Mouse (Mus musculus): ENCODE data around the gene Etfrf1.

The Etfrf1 gene

DNA sequence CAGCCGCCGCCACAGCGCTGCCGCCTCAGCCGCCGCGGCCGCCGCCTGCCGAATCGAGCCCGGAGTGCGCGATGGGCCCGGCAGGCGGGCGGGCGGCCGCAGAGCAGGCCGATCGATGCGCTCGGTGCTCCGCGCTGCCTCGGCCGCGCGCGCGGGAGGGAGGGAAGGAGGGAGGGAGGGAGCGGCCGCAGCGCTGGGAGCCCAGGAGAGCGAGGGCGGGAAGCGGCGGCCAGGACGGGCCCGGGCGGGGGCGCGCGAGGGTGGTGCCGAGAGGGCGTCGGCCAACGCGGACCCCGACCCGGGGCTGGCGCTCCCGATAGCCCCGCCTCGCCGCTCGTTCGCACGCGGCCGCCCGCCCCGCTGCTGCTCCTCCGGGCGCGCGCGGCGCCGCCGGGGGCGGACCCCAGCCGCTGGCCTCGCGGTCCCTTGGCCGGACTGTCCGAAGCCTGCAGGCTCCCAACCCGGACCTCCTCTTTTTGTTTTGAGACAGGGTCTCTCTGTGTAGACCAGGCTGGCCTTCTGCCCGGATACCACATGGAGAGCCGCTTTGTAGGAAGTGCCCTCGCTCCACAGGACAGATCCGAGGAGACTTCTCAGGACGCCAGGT lies 39.4 kb downstream of the Etfrf1 start, which contains the start of gene Kras:
Kras (minus strand) TSS at position 55 of the 607 bp plus-strand sequence.
- no peak for TF ChIP-seq GATA4 (IDR thresholded peaks at IDR 0.05; ENCODE audit: insufficient replicate concordance, low read length)

DNA sequence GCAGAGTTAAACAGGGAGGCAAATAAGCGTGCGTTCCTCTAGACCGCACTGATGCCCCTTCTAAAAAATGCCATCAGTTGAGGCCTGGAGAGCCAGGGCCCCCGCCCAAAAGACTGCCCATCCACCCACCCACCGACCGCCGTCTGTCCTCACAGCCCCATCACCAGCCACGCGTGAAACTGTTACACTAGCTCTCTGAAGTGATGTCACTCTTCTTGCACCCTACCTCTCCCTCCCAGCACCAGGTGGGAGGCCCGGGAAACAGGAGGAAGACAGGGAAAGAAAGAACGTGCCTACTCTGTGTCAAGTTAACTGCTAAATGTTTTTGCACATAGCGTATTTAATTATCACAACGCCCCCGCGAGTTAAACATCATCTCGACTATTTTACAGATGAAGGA lies 39.9 kb downstream of the Etfrf1 start:
- no peak for TF ChIP-seq GATA4 (IDR thresholded peaks at IDR 0.05; ENCODE audit: insufficient replicate concordance, low read length)

DNA sequence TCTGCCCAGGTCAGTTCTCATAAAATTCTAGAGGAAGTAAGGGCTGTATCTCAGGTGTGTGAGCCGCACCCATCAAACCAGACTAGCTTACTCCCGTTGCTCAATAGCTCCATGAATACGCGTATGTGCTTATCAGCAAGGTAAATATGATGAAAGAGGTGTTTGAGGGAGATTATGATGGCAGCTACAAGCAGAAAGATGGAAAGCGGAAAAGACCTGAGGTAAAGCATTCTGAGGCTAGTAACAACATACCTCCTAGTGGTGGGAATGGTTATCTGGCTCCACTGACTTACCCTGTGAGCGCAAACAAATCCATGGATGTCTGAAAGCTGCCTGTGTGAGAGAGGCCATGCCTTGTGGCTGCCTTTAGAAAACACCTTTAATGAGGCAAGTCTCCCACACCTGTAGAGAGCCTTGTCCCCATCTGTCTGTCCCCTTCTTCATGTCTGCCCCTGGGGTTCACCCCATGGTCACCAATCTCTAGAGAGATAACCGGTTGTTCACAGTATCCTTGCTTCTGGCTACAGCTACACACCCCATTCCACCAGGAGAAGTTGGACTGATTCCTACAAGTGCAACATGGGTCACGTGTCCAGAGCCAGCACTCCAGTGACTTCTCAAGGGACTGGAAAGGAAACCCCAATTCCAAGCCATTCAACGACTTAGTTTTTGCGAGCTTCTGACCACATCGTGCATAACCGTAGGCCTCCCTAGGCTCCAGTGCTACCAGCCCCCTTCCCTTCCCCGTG lies 45.2 kb downstream of the Etfrf1 start:
- TF ChIP-seq GATA4 (IDR thresholded peaks at IDR 0.05; ENCODE audit: insufficient replicate concordance, low read length) = no peak

DNA sequence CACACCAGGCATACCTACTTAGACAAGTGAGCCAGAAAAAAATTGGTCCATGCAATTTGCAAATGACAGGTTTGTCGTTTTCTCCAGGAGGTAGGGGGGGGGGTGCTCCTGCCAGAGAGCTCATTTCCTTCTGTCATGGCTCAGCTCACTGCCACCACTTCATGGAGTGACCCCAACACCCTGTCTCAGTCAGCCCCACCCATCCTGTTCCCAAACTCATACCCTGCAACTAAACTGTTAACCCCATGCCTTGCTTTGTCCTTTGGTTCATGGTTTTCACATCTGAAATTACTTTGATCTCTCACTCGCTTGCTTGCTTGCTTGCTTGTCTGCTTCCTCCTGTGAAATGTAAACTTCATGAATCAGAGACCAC lies 45.8 kb downstream of the Etfrf1 start:
- TF ChIP-seq GATA4 (IDR thresholded peaks at IDR 0.05; ENCODE audit: insufficient replicate concordance, low read length) = no peak

DNA sequence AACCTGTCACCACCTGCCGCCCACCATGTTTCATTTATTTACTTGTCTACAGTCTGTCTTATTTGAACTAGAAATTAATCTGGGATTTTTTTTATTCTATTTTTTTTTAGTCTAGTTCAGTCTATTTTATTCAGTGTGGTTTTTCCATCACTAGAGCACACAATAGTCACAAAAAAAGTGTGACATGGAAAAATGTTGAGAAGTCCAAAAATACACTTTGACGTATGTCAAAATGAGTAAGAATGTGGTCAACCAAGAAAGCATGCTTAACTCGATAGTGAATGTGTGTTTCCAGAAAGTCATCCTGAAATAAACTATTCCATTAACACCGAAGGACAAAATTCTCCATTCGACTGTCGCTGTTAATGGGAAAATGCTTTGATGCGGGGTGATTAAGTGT lies 51.4 kb downstream of the Etfrf1 start:
- TF ChIP-seq GATA4 (IDR thresholded peaks at IDR 0.05; ENCODE audit: insufficient replicate concordance, low read length) = no peak
